Mouse (Mus musculus) stomach, postnatal 0 days (tissue): ENCODE measurements around the gene Lrrc8a.

Source experiments
- CTCF ChIP-seq: IDR thresholded peaks from 2 replicates; pipeline ENCODE4 v1.5.1; 2016; ENCODE audit warnings: antibody characterized with exemption, low read depth, mild to moderate bottlenecking, moderate library complexity
- EP300 ChIP-seq: optimal IDR thresholded peaks from 2 replicates; pipeline ENCODE3; 2016; ENCODE audit warnings: antibody characterized with exemption

GRCm38 (mm10) chr2:30215493-30215892 is 22.0 kb upstream of the Lrrc8a start:
- no peak for TF ChIP-seq CTCF
- no peak for TF ChIP-seq EP300
